Mouse (Mus musculus) E14TG2a.4 (cell line): ENCODE data around the gene Mthfs.

Source experiments
- CTCF ChIP-seq: conservative IDR thresholded peaks from 2 replicates; pipeline ENCODE4 v1.5.1; 2014; ENCODE audit warnings: low read length
- NANOG ChIP-seq: IDR thresholded peaks from 2 replicates; pipeline ENCODE4 v1.6.1; 2014; ENCODE audit warnings: borderline replicate concordance, low read length, mixed read lengths

- TF ChIP-seq CTCF (no peak), NANOG (no peak)
Measured at GRCm38 (mm10) chr9:89309195-89309535, 98.7 kb downstream of the Mthfs start.
